Mouse (Mus musculus) liver, adult 2 months (tissue): ENCODE measurements around the gene Phf13. TPM values are rescaled to one million over a fixed set of nuclear protein-coding genes. Genes with fewer than 3 reads are reported as not detected.

Experiments used
- DNase-seq: peaks from one replicate; pipeline ENCODE4 v3.0.0-alpha.2; 2011; ENCODE audit warnings: low read depth, low spot score; ENCODE audit errors: extremely low read depth
- H3K27ac ChIP-seq: fragments of 200-500 bp; replicated peaks from 2 replicates; pipeline ENCODE4 v1.5.1; 2012; ENCODE audit warnings: low read depth, mild to moderate bottlenecking, control low read depth, inconsistent platforms, low read length; ENCODE audit not compliant: insufficient read depth
- H3K27me3 ChIP-seq: fragments of 200-500 bp; 2 replicates; pipeline ENCODE4 v1.6.1; 2012; ENCODE audit warnings: mild to moderate bottlenecking, moderate library complexity, low read length, inconsistent platforms; ENCODE audit not compliant: control insufficient read depth, insufficient read depth
- H3K36me3 ChIP-seq: fragments of 200-500 bp; 2 replicates; pipeline ENCODE4 v1.6.1; 2012; ENCODE audit warnings: low read length, inconsistent platforms; ENCODE audit not compliant: control insufficient read depth, insufficient read depth
- H3K4me1 ChIP-seq: fragments of 200-500 bp; 2 replicates; pipeline ENCODE4 v1.6.1; 2011; ENCODE audit warnings: low read length; ENCODE audit not compliant: control insufficient read depth, insufficient read depth
- H3K4me3 ChIP-seq: fragments of 200-500 bp; 2 replicates; pipeline ENCODE4 v1.5.1; 2011; ENCODE audit warnings: low read depth, mild to moderate bottlenecking, control low read depth, low read length, moderate library complexity; ENCODE audit not compliant: insufficient read depth
- H3K79me2 ChIP-seq: fragments of 200-500 bp; 2 replicates; pipeline ENCODE4 v1.6.1; 2012; ENCODE audit warnings: inconsistent platforms, mild to moderate bottlenecking, low read length, moderate library complexity; ENCODE audit not compliant: control insufficient read depth, insufficient read depth
- H3K9ac ChIP-seq: fragments of 200-500 bp; 2 replicates; pipeline ENCODE4 v1.6.1; 2012; ENCODE audit warnings: low read depth, mild to moderate bottlenecking, control low read depth, inconsistent platforms, low read length
- CTCF ChIP-seq: fragments of 200-500 bp; IDR thresholded peaks from 2 replicates; pipeline ENCODE4 v1.5.1; 2011; ENCODE audit warnings: low read depth, low read length, control low read depth
- POLR2A ChIP-seq: fragments of 200-500 bp; IDR thresholded peaks from 2 replicates; pipeline ENCODE4 v1.6.1; 2011; ENCODE audit warnings: low read length, control low read depth; ENCODE audit not compliant: insufficient read depth; ENCODE audit errors: extremely low read depth
- WGBS: fragments of 180-500 bp; shearing (Covaris S2); methylation state at CpG from one replicate; pipeline ENCODE4 v1.1.7; 2018; 5-methylcytosine and 5-hydroxymethylcytosine counted together
- polyA plus RNA-seq: library from polyadenylated mRNA; depleted of rRNA; stranded (reverse); fragments of >200 nt; gene quantifications from 2 replicates; pipeline ENCODE4 v1.2.3, GENCODE M21; 2012
- total RNA-seq: library from RNA; depleted of rRNA; stranded (reverse); fragments of >200 nt; gene quantifications from 2 replicates; pipeline ENCODE4 v1.2.3, GENCODE M21; 2014

Gene Phf13
- total and polyA plus RNA-seq, 2 experiments: 1.3 to 2.7 TPM

DNA sequence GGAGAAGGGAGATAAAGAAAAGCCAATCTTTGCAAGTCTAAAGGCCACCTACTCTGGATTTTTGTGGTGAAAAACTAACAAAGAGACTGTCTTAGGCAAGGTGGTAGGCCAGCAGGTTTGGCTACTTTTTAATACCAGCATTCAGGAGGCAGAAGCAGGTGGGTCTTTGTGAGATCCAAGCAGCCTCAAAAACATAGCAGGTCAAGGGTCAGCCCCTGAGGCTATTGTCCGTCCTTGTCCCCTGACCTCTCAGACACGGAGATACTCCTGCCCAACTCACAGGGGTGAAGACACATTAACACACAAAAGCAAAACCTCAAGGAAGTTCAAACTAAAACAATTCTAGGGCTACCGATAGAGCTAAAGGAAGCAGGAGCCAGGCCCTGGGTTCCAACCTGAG is 10.8 kb upstream of the Phf13 start:
- H3K27ac ChIP-seq: no peak overlapping the region
- H3K9ac ChIP-seq: no peak overlapping the region
- no peaks in the 10 kb centered on the region for H3K36me3 ChIP-seq
- peaks cover 9% of the 10 kb centered on the region; the same call in 1 of the 2 replicates for H3K79me2 ChIP-seq
- 45% methylated on average over 3 of the region's 3 CpGs for WGBS
- TF ChIP-seq POLR2A (no peak), CTCF (no peak)
- no peak overlapping the region for H3K4me3 ChIP-seq
- DNase-seq: no peak
- H3K27me3 ChIP-seq: no peaks in the 10 kb centered on the region
- H3K4me1 ChIP-seq: peaks cover 7% of the 10 kb centered on the region

DNA sequence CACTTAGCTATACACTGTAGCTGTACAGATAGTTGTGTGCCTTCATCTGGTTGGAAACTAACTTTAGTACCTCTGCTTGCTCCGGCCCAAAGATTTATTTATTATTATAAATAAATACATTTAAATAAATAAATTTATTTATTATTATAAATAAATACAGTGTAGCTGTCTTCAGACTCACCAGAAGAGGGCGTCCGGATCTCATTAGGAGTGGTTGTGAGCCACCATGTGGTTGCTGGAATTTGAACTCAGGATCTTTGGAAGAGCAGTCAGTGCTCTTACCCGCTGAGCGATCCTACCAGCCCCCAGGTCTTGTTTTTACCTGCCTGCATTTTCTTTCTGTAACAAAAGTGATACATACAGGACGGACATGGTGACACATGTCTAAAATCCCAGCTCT is 10.1 kb upstream of the Phf13 start:
- TF ChIP-seq POLR2A (no peak), CTCF (peak; percentile 12; the same call in 1 of the 2 replicates)
- peak; percentile 51 for DNase-seq
- Histone ChIP-seq H3K4me3 (no peak overlapping the region), H3K4me1 (peaks cover 7% of the 10 kb centered on the region; the same call in 1 of the 2 replicates), H3K27me3 (no peaks in the 10 kb centered on the region), H3K27ac (no peak overlapping the region), H3K36me3 (no peaks in the 10 kb centered on the region), H3K9ac (no peak overlapping the region), H3K79me2 (peaks cover 9% of the 10 kb centered on the region; the same call in 1 of the 2 replicates)
- WGBS: 68% methylated on average over 6 of the region's 6 CpGs

- no peaks in the 10 kb centered on the region for H3K79me2 ChIP-seq
- DNase-seq: no peak
- no peak overlapping the region for H3K27ac ChIP-seq
Observed at GRCm38 (mm10) chr4:152002063-152002462, 6.0 kb upstream of the Phf13 start.

DNA sequence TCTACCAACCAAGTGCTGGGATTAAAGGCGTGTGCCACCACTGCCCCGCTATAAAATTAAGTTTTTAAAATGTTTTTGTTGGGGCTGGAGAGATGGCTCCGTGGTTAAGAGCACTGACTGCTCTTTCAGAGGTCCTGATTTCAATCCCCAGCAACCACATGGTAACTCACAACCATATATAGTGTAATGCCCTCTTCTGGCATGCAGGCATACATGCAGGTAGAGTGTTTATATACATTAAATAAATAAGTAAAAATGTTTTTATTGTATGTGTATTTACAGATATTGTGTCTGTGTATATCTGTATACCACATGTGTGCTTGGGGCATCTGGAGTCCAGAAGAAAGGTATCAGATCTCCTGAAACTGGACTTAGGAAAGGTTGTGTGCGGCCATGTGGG is 5.3 kb upstream of the Phf13 start:
- 90% methylated on average over 4 of the region's 4 CpGs for WGBS

More at GRCm38 (mm10) chr4:152002063-152002462, 6.0 kb upstream of the Phf13 start:
- Histone ChIP-seq H3K36me3 (no peaks in the 10 kb centered on the region), H3K4me3 (no peak overlapping the region), H3K9ac (no peak overlapping the region), H3K4me1 (no peaks in the 10 kb centered on the region), H3K27me3 (no peaks in the 10 kb centered on the region)
- TF ChIP-seq CTCF (no peak), POLR2A (no peak)
- 95% methylated on average over 3 of the region's 3 CpGs for WGBS

DNA sequence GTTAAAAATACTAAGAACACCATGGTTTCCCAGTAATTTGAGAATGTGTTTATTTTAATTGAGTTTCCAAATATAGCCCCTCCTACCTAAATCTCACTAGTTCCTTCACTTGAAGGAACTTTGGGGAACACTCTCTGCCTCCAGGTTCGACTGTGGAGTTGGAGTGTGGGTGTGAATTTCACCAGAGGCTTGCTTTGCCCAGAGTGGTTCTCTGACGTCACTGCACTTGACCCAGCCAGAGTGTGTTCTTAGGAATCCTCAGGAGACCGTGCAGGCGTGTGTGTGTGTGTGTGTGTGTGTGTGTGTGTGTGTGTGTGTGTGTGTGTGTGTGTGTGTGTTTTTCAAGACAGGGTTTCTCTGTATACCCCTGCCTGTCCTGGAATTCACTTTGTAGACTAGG is 4.8 kb upstream of the Phf13 start:
- Histone ChIP-seq H3K79me2 (0 out of 2 replicates have a peak, but pooled peaks cover under 1% of the 10 kb centered on the region), H3K4me1 (no peaks in the 10 kb centered on the region), H3K4me3 (no peak overlapping the region), H3K9ac (no peak overlapping the region), H3K27me3 (no peaks in the 10 kb centered on the region), H3K27ac (no peak overlapping the region), H3K36me3 (no peaks in the 10 kb centered on the region)
- DNase-seq: no peak
- 58% methylated on average over 4 of the region's 4 CpGs for WGBS
- no peak for TF ChIP-seq CTCF
- no peak for TF ChIP-seq POLR2A

More for the DNA sequence above, 5.3 kb upstream of the Phf13 start:
- no peak overlapping the region for H3K4me3 ChIP-seq
- DNase-seq: no peak
- no peak for TF ChIP-seq POLR2A
- no peak for TF ChIP-seq CTCF
- H3K27me3 ChIP-seq: no peaks in the 10 kb centered on the region
- no peaks in the 10 kb centered on the region for H3K36me3 ChIP-seq
- no peak overlapping the region for H3K27ac ChIP-seq
- no peaks in the 10 kb centered on the region for H3K79me2 ChIP-seq
- no peak overlapping the region for H3K9ac ChIP-seq
- no peaks in the 10 kb centered on the region for H3K4me1 ChIP-seq

DNA sequence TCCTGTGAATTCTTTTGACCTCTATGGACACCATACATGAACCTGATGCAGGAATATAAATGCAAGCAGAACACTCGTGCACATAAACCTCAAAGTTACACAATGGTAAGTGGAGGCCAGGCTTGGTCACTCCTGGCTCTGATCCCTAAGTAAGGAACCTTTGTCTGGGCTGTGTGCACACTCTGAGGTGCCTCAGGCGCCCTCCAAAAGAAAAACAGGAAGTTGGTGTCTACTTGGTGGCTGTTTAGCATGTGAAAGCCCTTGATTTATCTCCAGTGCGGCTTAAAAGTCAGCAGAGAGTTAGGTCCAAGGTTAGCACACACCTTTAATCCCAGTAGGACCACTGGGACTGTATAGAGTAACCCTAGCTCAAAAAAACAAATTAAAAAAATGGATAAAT is 3.4 kb upstream of the Phf13 start:
- DNase-seq: no peak
- Histone ChIP-seq H3K36me3 (no peaks in the 10 kb centered on the region), H3K9ac (no peak overlapping the region), H3K79me2 (0 out of 2 replicates have a peak, but pooled peaks cover 7% of the 10 kb centered on the region), H3K4me1 (no peaks in the 10 kb centered on the region), H3K27ac (no peak overlapping the region), H3K27me3 (no peaks in the 10 kb centered on the region), H3K4me3 (no peak overlapping the region)
- TF ChIP-seq CTCF: no peak
- TF ChIP-seq POLR2A: no peak
- 78% methylated on average over 3 of the region's 3 CpGs for WGBS
